Mouse (Mus musculus) T-cell, adult 66 days (primary cell): ENCODE data around the gene Hs3st6. TPM values are rescaled to one million over a fixed set of nuclear protein-coding genes. Genes with fewer than 3 reads are reported as not detected.

Experiments
- total RNA-seq, 2 experiments: library from RNA; stranded (reverse); gene quantifications; 3 replicates in 1 of 2; 4 replicates in 1 of 2; pipeline ENCODE4 v1.2.4; 2023

Gene Hs3st6
- total RNA-seq: not detected

GRCm38 (mm10) chr17:24752415-24753394 lies at the start of gene Hs3st6:
Gene Hs3st6, plus strand, starts transcription at chr17:24752988.

GRCm38 (mm10) chr17:24706982-24707800 lies 45.6 kb upstream of the Hs3st6 start, which contains the start of gene Tbl3:
Gene Tbl3, minus strand, starts transcription at chr17:24707660.

DNA sequence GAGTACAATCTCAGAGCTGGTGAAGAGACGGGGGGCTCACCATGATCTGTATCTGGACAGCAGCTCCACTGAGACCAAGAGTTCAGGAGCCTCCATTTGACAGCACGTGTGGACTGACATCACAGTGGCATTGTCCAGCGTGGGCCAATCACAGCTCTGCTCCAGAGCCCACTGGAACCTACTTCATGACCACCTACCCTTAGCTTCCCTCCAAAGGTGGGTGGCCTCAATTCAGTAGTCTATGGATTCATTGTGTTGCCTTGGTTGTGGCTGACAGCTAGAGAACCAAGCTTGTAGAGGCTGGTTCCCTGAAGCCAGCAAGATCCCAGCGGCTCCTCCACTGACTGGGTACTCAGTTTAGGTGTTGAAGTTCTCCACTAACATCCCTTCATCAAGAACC lies 34.8 kb upstream of the Hs3st6 start, which contains the start of the genes Rnf151 and Rps2:
Gene Rnf151, minus strand, starts transcription at position 121 of the 400 bp plus-strand sequence.
Gene Rps2, plus strand, starts transcription at position 174 of the 400 bp plus-strand sequence.

GRCm38 (mm10) chr17:24724184-24724583 lies 28.6 kb upstream of the Hs3st6 start, which contains the start of gene Ndufb10:
Gene Ndufb10, minus strand, starts transcription at chr17:24724478.

GRCm38 (mm10) chr17:24727618-24728017 lies 25.2 kb upstream of the Hs3st6 start, which contains the start of gene Rpl3l:
Gene Rpl3l, plus strand, starts transcription at chr17:24727820.

DNA sequence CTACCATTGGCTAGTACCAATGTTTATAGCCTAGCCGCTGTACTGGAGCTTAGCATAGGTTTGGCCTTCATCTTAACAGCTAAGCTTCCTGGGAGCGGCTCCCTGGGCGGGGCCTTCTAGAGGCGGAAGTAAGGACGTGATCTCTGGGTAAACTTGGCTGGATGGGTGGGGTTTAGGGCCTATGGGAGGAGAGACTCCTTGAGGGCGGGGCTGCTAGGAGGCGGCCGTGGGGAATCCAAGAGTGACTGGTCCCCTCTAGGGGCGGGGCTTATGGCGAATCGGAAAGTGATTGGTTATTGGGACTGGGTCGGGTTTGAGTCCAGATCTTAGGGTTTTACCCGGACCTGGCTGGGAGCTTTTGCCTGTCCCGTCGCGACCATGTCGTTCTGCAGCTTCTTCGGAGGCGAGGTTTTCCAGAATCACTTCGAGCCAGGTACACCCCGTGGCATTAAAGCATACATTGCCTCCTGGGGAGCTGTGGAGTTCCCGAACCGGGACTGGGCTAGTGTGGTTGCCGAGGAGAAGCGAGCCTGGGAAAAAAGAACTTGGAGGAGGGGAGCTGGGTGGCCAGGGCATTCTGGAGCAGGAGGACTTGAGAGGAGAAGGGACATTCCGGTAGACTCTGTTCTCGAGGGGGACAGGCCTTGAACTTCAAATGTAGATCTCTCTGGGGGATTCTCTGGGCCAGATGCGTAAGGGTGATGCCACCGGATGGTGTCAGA lies 16.3 kb upstream of the Hs3st6 start, which contains the start of gene Msrb1:
Gene Msrb1, plus strand, starts transcription at position 313 of the 722 bp plus-strand sequence.

DNA sequence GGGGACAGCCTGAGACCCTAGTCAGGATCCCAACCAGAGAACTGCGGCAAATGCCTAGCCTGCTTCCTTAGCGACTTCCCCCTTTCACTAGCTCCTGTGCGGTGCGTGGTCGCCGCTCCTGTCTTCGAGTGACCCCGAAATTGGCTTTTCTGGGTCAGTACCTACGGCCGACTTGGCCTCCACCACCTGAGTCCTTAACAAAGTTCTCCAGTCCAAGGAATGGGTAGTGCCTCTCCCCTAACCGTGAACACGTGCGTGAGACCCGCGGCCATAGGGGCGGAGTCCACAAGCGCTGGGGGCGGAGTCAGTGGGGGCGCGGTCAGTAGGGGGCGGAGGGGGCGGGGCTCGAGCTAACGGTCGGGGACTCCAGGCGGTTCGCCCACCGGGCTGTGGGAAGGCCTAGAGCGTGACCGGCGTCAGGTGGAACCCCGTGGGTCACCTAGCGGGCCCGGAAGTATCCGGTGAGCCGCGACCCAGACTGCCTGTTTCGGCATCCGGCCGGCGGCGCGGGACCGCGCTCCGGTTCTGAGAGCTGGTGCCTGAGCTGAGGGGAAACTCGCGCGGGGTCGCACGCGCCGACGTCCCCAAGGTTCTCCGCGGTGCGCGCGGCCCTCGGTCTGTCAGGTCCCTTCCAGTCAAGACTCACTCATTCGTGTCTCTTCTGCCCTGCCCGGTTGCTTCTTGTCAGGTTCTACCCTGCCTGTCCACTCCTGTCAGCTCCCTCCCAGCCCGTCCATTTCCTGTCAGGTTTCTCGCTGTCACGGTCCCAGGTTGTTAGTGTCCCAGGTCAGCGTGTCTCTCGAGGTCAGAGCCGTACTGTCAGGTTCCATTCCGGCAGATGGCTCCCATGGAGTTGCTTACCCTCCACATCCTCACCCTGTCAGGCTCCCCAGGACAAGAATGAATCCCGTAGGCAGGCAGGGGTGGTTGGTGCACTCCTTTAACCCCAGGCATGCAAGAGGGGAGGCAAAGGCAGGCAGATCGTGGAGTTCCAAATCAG lies 51.5 kb downstream of the Hs3st6 start, which contains the start of gene Meiob:
Gene Meiob, plus strand, starts transcription at position 338 of the 1,000 bp plus-strand sequence.

Other genes starting within 250 kb of the Hs3st6 start
- gene Traf7, start 225.1 kb upstream of the Hs3st6 start, total RNA-seq: 100 to 1,000 TPM; 162 to 172 TPM
- 1 to 10 TPM; 1.8 to 2.0 TPM for gene Rab26, start 218.8 kb upstream of the Hs3st6 start, total RNA-seq
- 100 to 1,000 TPM; 103 to 104 TPM for gene Pkd1, start 203.2 kb upstream of the Hs3st6 start, total RNA-seq
- 10 to 100 TPM; 58.4 to 76.0 TPM for gene Tsc2, start 120.4 kb upstream of the Hs3st6 start, total RNA-seq
- 1 to 10 TPM; 4.3 to 5.2 TPM for gene Nthl1, start 120.3 kb upstream of the Hs3st6 start, total RNA-seq
- not detected for gene Slc9a3r2, start 102.7 kb upstream of the Hs3st6 start, total RNA-seq
- not detected for gene Npw, start 94.5 kb upstream of the Hs3st6 start, total RNA-seq
- gene Zfp598, start 83.3 kb upstream of the Hs3st6 start, total RNA-seq: 10 to 100 TPM; 63.7 to 67.1 TPM
- under 1 TPM in 1 of 2 experiments, not detected in 1; 0.47 TPM for gene Syngr3, start 63.0 kb upstream of the Hs3st6 start, total RNA-seq
- 10 to 100 TPM; 20.5 to 22.8 TPM for gene Gfer, start 56.8 kb upstream of the Hs3st6 start, total RNA-seq
- 1 to 10 TPM; 2.4 to 5.0 TPM for gene Noxo1, start 56.8 kb upstream of the Hs3st6 start, total RNA-seq
- 10 to 100 TPM; 27.4 to 33.3 TPM for gene Tbl3, start 45.3 kb upstream of the Hs3st6 start, total RNA-seq
- not detected for gene Rnf151, start 34.9 kb upstream of the Hs3st6 start, total RNA-seq
- gene Rps2, start 34.9 kb upstream of the Hs3st6 start, total RNA-seq: 1,000 to 10,000 TPM; 1,514 to 1,529 TPM
- 10 to 100 TPM; 64.9 to 73.3 TPM for gene Ndufb10, start 28.5 kb upstream of the Hs3st6 start, total RNA-seq
- under 1 TPM in 1 of 2 experiments, not detected in 1; 0.56 TPM for gene Rpl3l, start 25.2 kb upstream of the Hs3st6 start, total RNA-seq
- gene Msrb1, start 16.3 kb upstream of the Hs3st6 start, total RNA-seq: 10 to 100 TPM; 29.5 to 43.8 TPM
- gene Meiob, start 51.3 kb downstream of the Hs3st6 start, total RNA-seq: not detected
- 10 to 100 TPM; 27.1 to 30.0 TPM for gene Hagh, start 87.2 kb downstream of the Hs3st6 start, total RNA-seq
- gene Fahd1, start 97.4 kb downstream of the Hs3st6 start, total RNA-seq: 1 to 10 TPM; 1.6 to 2.0 TPM
- 1 to 10 TPM; 1.0 to 1.2 TPM for gene Igfals, start 113.0 kb downstream of the Hs3st6 start, total RNA-seq
- gene Nubp2, start 133.4 kb downstream of the Hs3st6 start, total RNA-seq: 10 to 100 TPM; 68.0 to 72.7 TPM
- 10 to 100 TPM; 33.6 to 34.4 TPM for gene Spsb3, start 133.7 kb downstream of the Hs3st6 start, total RNA-seq
- gene Eme2, start 142.1 kb downstream of the Hs3st6 start, total RNA-seq: 10 to 100 TPM; 64.6 to 66.7 TPM
- 10 to 100 TPM; 38.9 to 45.1 TPM for gene Mrps34, start 142.1 kb downstream of the Hs3st6 start, total RNA-seq
- 10 to 100 TPM; 18.5 to 30.4 TPM for gene Nme3, start 143.5 kb downstream of the Hs3st6 start, total RNA-seq
- 100 to 1,000 TPM; 222 to 255 TPM for gene Mapk8ip3, start 184.0 kb downstream of the Hs3st6 start, total RNA-seq
- 10 to 100 TPM; 20.0 to 29.0 TPM for gene Jpt2, start 207.7 kb downstream of the Hs3st6 start, total RNA-seq